Mouse (Mus musculus): ENCODE data around the gene Exoc3l.
A peak's percentile ranks its signal among the peaks of the same experiment; 100 is the strongest.

Exoc3l gene

DNA sequence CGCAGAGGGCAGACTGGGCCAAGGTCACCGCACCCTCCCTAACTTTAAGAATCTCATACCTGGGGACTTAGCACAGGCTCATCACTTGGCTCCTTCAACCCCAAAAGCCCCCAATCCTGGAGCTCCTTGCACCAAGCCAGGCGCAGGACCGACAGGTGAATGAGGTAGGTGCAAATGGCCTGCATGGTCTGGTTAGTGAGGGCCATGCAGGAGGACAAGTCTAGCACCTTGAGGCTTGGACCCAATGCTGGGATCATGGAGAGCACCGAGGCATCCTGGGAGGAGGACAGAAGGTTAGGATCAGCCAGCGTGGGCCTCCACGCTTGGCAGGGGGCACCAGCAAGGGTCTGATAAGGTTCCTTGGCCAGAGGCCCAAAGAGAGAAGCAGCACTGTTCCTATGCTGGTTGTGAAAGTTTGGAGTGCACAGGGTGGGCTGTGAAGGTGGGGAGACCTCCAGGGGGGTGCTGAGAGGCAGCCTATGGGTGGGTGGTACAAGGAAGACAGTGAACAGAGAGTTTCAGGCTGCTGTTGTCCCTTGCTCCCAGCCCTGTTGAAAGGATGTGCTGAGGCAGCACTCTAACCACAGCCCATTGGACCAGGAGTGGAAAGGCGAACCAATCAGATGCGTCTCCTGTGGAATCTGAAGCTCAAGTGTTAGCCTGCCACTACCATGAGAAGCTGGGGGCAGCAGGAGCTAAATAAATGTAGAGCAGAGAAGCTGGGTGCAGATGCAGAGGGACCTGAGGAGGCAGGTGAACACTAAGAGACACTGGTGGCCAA lies 17.9 kb upstream of the Exoc3l start:
- no peak for DNase-seq (ENCODE audit: low read depth, low spot score)

DNA sequence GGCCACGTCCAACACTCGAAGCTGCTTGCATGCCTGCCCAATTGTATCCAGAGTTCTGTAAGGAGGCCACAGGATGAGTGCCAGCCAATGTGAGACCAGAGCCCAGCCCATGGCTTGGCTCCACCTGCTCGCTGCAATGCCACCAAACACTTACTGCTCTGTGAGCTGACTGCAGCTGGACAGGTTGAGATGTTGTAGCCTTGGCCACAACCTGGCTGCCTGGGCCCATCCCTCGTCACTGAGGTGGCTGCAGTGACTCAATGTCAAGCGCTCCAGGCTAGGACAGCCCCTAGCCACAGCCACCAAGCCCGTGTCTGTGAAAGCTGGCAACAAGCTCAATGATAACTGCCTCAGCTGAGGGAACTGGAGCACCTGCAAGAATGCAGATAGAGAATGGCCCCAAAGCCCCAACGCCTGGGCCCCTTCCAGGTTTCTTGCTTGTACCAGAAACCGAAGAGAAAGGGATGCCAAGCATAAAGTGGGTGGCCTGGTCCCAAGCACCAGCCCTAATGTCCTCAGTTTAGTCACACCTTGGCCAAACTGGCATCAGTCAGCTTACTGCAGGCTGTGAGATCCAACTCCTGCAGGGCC lies 17.1 kb upstream of the Exoc3l start:
- no peak for DNase-seq (ENCODE audit: low read depth, low spot score)

DNA sequence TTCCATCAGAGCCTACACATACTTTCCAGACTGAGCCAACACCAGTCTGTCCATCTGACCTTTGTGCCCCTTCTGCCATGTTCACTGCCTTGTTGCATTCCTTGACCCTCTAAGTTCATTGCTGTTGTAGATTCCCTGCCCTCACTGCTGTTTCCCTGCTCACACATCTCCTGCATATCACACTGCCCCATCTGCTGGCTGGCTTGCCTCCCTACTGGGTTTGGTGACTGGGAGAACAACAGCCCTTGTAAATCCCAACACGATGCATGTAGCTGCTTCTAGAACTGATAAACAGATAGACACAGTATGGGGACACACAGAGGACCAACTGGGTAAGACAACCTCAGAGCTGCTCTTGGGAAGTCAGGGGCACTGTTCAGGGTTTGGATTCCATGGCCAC lies 15.8 kb upstream of the Exoc3l start:
- DNase-seq (ENCODE audit: low read depth, low spot score): no peak

DNA sequence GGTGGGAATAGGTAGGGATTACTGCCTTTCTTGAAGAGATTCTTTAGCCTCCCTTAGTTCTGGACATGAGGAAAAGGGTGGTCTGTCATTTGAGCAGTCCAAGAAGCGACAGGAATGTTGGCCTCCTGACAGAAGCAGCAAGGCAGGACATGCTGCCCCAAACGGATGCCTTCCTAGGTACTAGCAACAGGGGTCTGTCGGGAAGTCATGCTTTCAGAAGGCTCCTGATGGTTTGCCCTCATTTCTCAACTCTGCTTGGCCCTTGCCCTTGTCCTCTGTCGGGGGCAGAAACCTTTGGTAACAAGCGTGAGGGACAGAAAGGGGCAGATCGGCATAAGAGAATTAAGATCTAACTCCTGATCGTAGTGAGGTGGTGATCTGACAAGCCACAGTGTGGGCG lies 14.2 kb upstream of the Exoc3l start:
- no peak for DNase-seq (ENCODE audit: low read depth, low spot score)

DNA sequence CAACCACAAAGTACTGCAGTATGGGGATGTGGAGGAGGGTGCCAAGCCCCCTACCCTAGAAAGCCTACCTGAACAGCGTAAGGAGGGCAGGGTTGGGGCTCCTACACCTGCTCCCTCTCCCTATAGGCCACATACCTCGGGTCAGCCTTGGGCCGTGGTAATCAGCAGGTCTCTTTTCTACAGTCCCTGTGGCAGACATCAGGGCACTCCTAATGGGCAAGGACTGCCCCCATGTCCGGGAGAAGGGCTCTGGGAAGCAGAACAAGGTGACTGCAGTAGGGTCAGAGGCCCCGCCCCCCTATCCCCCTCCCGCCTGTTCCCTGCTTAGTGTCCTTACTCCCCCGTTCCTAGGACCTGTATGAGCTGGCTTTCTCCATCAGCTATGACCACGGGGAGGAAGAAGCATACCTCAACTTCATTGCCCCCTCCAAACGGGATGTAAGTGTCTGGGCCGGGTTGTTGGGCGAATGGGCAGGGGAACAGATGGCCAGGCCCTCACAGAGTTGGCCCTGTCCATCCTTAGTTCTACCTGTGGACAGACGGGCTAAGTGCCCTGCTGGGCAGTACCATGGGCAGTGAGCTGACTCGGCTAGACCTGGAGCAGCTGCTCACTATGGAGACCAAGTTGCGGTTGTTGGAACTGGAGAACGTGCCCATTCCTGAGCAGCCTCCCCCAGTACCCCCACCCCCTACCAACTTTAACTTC lies 13.4 kb upstream of the Exoc3l start:
- no peak for DNase-seq (ENCODE audit: low read depth, low spot score)

DNA sequence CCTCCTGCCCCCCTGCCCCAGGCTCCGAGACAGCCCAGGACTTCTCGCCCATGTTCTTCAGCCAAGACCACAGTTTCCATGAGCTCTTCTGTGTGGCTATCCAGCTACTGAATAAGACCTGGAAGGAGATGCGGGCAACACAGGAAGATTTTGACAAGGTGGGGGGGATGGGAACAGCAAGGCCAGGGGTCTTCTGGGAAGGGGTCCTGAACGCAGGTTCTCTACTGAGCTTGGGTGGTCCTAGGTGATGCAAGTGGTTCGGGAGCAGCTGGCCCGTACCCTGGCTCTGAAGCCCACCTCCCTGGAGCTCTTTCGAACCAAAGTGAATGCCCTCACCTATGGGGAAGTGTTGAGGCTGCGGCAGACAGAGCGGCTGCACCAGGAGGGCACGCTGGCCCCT lies 12.5 kb upstream of the Exoc3l start:
- DNase-seq (ENCODE audit: low read depth, low spot score): no peak

DNA sequence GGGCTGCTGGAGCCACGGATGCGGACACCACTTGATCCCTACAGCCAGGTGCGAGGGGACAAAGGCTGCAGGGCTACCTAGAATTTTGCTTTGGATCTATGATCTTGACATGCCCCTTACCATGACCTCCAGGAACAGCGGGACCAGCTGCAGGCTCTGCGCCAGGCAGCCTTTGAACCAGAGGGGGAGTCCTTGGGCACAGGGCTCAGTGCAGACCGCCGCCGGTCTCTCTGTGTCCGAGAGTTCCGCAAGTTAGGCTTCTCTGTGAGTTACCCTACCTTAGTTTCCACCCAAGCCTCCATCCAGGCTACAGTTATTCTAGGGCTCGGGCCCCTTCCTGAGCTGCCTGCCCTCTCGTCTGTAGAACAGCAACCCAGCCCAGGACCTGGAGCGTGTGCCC lies 11.8 kb upstream of the Exoc3l start:
- DNase-seq (ENCODE audit: low read depth, low spot score): no peak

DNA sequence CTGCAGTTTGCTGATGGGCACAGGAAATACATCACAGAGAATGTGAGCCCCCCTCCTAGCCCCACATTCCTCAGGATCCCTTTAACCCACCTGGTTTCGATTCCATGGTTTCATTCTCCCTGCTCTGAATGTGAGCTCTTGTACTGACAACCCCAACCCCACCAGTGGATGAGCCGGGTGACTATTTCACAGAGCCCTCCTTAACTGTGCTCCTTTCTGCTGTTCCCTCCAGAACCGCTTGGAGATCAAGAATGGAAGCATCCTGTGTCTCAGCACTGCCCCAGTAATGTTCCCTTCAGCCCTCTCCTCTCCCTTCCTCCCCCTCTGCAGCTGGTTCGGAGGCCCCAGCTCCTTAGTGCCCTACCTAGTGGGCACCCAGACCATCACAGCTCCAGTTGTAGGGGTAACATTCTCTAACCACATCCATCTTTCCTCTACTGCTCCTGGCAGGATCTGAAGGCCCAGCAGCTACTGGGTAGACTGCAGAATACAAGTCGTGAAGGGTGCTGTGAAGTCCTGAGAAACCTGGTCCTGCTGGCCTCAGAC lies 10.3 kb upstream of the Exoc3l start:
- no peak for DNase-seq (ENCODE audit: low read depth, low spot score)

DNA sequence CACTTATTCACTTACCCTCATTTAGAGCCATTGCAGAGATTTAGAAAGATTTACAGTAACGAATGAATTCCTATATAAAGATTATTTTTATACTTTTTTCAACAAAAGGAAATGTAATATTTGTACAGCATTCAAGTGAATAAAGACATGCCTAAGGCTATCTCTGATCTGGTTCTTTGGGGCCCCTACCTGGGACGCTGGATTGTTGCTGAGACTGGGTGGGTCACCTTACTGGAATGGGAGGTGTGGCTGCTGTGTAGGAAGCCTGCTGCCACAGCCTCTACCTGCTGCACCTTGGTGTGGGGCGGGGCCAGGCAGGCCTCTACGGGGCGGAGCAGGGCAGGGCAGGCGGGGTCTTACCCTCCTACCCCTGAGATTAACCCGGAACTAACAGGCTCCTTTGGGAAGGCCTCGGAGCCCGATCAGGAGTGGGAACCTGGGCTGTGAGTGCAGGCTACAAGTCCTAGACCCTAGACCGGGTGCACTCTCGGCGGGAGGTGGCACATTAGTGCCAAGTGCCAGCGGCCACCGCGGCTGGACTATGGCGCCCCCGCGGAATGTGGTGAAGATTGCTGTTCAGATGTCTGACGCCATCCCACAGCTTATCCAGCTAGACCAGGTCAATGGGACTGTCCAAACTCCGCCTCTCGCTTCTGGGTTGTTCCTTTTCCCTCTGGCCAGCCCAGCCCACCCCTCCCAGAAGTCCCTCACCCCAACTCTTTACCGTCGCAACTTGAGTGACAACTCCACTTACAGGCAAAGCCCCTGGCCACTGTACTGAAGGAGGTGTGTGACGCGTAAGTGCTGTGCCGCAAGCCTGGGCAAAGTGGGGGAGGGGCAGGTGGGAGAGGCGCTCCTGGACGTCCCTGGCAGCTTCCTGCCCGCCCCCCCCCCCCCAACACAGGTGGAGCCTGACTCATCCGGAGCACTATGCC lies 9.6 kb upstream of the Exoc3l start, which contains the start of gene Elmo3:
Elmo3 (plus strand) TSS at position 391 of the 935 bp plus-strand sequence.
- no peak for DNase-seq (ENCODE audit: low read depth, low spot score)

DNA sequence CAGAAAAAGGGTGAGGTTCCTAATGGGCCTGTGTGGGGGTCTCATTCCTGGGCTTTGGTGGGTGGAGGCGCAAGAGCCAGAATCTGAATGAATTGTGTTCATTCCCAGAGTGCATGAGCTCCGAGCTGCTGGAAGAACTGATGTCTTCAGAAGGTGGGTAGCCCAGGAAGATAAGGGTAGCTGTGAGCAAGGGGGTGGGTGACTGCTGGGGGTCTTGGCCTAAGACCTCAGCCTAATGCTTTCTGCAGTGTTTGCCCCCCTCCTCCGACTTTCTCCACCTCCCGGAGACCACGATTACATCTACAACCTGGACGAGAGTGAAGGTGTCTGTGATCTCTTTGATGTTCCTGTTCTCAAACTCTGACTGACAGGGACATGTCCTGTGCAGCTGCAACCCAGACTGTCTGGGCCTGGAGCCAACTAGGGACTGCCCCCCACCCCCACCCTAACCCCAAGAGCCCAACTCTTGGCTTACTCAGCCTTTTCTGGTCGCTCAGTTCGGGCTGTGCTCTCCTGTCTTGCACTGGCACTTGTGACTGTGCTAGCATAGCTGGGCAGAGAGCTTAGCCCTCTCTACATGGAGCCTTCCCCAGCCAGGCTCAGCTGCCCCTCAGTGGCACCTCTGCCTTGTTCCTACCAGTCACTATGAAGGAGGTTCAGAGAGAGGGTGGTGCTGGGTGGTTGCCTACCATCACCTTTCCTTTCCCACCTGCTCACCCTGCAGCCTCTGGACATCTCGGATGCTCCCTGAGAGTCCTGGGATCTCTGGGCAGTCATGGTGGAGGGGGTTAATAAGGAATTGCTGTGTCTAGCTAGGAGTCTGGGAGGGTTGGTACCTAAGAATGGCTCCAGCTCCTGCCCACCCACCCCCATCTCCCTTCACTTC lies 8.7 kb upstream of the Exoc3l start:
- DNase-seq (ENCODE audit: low read depth, low spot score): no peak

DNA sequence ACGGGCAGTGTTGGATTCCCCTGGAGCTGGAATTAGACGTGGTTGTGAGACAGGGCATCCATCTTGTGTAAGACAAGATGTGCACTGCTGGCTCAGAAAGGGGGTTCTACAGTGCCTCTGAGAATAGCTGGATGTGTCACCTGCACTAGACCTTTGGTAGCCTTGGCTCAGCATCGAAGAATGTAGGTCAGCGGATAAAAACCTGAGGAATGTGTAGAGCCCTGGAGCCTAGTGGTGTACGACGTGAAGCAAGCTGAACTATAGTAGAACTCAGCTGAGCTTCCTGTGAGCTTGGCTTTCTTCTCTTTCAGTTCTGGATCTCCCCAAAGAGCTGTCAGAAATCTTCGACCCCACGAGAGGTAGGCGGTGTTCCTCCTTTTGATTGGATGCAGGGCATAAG lies 8.0 kb upstream of the Exoc3l start:
- no peak for DNase-seq (ENCODE audit: low read depth, low spot score)

DNA sequence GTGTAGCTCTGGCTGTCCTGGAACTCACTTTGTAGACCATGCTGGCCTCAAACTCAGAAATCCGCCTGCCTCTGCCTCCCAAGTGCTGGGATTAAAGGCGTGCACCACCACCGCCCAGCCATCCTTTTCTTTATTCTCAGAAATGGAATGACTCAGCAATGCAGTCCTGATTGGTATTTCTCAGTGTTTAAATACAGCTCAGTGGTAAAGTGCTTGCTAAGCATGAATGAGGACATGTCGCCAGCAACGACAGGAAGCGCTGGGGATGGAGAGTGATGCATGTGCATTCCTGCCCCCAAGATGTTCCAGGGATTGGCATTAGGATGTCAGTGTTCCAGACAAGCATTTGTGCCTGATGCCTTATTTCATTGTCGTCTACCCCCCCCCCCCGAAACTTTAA lies 7.5 kb upstream of the Exoc3l start:
- DNase-seq (ENCODE audit: low read depth, low spot score): no peak

DNA sequence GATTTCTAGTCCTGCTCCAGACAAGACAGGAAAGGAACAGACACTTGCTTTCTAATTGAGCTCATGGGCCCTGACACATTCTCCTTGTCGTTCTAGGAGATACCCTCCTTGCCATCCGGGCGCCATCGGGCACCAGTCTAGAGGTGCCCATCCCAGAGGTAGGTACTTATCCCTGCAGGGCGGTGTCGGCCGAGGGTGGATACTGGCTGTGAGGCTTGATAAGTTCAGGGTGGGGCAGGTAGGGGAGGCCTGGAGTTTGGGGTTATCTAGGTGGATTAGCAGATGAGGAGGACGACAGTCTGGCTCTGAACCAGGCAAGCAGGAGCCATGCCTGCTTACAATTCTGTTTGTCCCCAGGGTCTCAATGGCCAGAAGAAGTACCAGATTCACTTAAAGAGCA lies 4.1 kb upstream of the Exoc3l start:
- DNase-seq (ENCODE audit: low read depth, low spot score): no peak

DNA sequence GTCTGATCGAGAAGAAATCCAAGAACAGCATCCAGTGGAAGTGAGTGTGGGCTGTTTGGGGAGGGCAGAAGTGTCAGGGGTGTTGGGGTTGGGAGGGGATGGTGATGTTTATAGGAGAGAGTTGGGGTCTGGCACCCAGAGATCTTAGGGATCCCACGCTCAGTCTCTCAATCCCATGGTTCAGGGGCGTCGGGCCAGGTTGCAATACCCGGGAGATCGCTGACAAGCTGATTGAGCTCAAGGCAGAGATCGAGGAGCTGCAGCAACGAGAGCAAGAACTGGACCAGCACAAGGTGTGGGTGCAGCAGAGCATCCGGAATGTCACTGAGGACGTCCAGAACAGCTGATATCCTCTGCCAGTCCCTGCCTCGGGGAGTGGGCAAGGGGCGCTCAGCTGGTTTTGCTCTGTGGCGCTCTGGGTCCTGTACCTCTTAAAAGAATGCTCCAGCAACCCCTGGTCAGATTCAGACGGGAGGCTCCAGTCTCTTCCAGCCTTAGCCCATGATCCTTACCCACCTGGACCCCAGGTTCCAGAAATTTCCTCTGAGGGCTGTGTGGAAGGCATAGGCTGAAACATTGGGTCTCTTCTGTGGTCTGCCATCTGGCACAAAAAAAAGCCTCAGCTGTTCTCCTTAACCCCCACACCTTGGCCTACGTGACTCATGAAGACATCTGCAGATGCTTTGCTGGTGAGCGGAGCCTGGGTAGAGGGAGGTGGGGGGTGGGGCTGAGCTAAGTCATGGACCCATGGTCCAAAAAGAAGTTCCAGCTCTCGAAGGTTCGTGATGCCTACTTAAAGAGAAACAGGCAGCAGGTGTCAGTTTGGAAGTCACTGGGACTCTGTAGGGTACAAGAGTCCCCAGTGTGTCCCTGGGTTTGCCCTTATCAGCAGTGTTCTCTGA lies 2.7 kb upstream of the Exoc3l start:
- DNase-seq (ENCODE audit: low read depth, low spot score): no peak

DNA sequence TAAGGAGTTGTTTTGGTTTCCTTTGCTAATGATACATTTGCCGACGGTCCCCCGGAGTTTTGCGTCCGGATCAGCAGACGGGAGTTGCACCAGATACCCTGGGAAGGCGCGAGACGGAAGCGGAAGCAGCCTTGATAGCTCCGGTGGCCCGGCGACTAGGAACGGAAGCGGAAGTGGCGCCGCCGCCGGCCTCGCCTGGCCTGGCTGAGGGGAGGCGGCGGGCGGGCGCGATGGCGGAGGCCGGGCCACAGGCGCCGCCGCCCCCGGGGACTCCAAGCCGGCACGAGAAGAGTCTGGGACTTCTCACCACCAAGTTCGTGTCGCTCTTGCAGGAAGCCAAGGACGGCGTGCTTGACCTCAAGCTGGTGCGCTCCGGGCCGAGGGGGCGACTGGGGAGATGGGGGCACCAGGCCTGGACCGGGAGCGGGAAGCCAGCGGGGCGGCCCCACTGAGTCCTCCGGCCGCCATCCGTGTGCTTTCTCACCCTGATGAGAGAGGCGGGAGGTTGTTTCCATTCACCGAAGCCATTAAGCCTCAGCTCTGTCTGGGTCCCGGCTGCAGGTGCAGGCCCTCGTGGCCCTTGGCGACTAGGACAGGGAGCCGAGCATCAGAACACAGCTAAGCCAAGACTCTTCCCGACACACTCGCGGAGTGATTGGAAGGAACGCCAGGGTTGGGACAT lies 1.8 kb upstream of the Exoc3l start, which contains the start of gene E2f4:
E2f4 (plus strand) TSS at position 153 of the 682 bp plus-strand sequence.
- peak; percentile 74 for DNase-seq (ENCODE audit: low read depth, low spot score)

DNA sequence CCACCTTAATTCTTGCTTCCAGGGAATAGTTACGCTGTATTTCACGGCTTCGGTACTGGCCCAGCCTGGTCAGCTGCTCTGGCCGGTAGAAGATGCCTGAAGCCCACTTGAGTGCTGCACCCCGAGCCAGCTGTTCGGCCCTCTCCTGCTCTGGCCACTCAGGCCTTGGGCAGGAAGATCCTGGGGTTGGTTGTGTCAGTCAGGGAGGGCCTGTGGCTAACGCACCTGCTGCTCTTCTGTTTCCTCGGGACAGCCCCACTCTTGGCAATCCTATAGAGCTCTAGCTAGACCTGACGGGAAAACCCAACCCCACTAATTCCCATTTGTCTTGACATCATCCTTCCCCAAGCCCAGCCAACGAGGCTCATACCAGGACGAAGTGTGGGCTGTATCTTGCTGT lies 645 bp downstream of the Exoc3l start:
- DNase-seq (ENCODE audit: low read depth, low spot score): no peak

DNA sequence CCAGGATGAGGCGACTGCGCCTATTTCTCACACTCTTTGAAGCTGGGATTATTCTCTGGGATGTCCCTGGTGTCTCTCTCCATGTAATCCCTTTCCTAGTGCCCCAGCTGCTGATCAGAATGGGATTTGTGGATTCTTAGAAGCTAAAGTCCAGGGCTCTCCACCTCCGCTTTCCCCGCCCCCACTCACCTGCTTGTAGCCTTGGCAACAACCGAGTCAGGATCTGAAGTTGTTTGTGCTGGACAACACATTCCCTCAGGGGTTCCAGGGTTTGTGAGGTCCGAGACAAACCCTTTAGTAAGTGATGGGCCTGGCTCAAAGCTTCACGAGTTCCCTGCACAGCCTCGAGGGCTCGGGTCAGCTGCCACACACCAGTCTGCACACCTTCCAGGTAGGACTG lies 1.1 kb downstream of the Exoc3l start:
- no peak for DNase-seq (ENCODE audit: low read depth, low spot score)

DNA sequence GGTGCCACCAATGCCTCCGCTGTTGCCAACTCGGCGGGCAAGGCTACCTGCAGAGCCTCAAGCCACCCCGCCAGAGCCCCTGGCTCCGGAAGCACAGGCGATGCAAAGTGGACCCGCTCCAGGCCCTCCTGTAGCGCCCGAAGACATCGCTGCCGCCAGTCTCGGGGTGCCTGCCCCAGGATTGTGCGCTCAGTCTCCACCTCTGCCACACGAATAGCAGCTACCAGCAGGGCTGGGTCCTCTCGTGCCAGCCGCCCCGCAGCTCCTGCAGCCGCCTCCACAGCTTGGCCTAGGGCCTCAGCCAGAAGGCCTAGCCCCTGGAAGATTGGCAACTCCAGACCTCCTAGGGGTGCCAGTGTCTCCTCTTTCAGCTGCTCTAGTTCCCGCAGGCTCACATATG lies 2.5 kb downstream of the Exoc3l start:
- no peak for DNase-seq (ENCODE audit: low read depth, low spot score)

DNA sequence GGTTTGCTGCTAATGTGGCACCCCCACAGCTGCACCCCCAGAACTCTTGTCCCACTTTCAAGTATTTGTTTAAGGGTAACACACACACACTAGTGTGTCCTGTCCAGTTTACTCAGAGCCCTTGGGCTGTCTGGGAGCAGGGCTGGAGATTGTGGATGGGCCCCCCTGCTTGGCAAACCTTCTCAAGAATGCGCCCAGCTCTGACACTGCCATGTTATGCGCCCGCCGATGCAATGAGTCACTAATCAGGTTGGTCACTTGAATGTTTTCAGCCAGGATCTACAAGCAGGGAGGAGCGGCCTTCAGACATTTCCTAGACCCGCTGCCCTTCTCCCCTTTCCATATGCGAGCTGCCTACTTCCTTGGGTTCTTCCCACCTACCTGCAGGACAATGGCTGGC lies 3.4 kb downstream of the Exoc3l start:
- DNase-seq (ENCODE audit: low read depth, low spot score): no peak

Measured in brain, embryonic 18.5 days (tissue).